Mouse (Mus musculus) kidney, postnatal 14 days (tissue): Measurements from ENCODE around the gene Tyrobp.

Experiments
- DNase-seq: peaks from one replicate; pipeline ENCODE4 v3.0.0; 2022; ENCODE audit warnings: mixed read lengths

Gene Tyrobp

GRCm38 (mm10) chr7:30464816-30465300 is 51.3 kb downstream of the Tyrobp start:
- no peak for DNase-seq
